Comparison of ENCODE assay signal across 10 mouse cellular contexts in genomic region chr7:145047771-145048480, GRCm38 (mm10).
A peak's percentile ranks its signal among the peaks of the same experiment; 100 is the strongest.
DNase-seq lines count a peak whose midpoint lies in the region; ATAC-seq and TF ChIP-seq lines count a peak whose summit lies in the region.
"Had no signal": no experiment of that assay in that cellular context is flagged by ENCODE, and none has a peak within 500 bp of the region (broad histone marks: within the 10 kb centered on the region; RNA-seq: fewer than 3 reads in every experiment).

No protein-coding gene starts in this region.

- H3K27me3 ChIP-seq in hindbrain, embryonic 10.5 days (ENCODE audit: insufficient read depth, poor library complexity, severe bottlenecking) = no peaks in the 10 kb centered on the region
- H3K27me3 ChIP-seq in hindbrain, postnatal 0 days (ENCODE audit: insufficient read depth, low read length) = no peaks in the 10 kb centered on the region
- H3K27me3 ChIP-seq in hindbrain, embryonic 16.5 days (replicated peaks; ENCODE audit: control insufficient read depth, insufficient read depth, low read length) = no peaks in the 10 kb centered on the region

- TF ChIP-seq CTCF in hindbrain, postnatal 0 days (IDR thresholded peaks at IDR 0.05; ENCODE audit: low read depth) = no peak

- H3K9ac ChIP-seq in hindbrain, postnatal 0 days (replicated peaks; ENCODE audit: low read length) = no peak overlapping the region
- no peak overlapping the region for H3K9ac ChIP-seq in hindbrain, embryonic 16.5 days (ENCODE audit: low read depth, low read length)

- H3K4me1 ChIP-seq in hindbrain, embryonic 10.5 days (replicated peaks) = peaks cover 13% of the 10 kb centered on the region
- H3K4me1 ChIP-seq in hindbrain, postnatal 0 days (ENCODE audit: insufficient read depth, low read length) = no peaks in the 10 kb centered on the region
- H3K4me1 ChIP-seq in hindbrain, embryonic 16.5 days (ENCODE audit: control insufficient read depth, insufficient read depth, low read depth, low read length) = no peaks in the 10 kb centered on the region

- no peaks in the 10 kb centered on the region for H3K36me3 ChIP-seq in hindbrain, embryonic 10.5 days
- no peaks in the 10 kb centered on the region for H3K36me3 ChIP-seq in hindbrain, postnatal 0 days (ENCODE audit: insufficient read depth, low read length)
- no peaks in the 10 kb centered on the region for H3K36me3 ChIP-seq in macrophage (ENCODE audit: inconsistent target)
- no peaks in the 10 kb centered on the region for H3K36me3 ChIP-seq in hindbrain, embryonic 16.5 days (ENCODE audit: control insufficient read depth, insufficient read depth, low read length)

- no peak for ATAC-seq in hindbrain, postnatal 0 days
- ATAC-seq in common myeloid progenitor, adult 5-6 weeks (replicated peaks; ENCODE audit: low read depth, poor library complexity, severe bottlenecking) = peak; percentile 55
- ATAC-seq in hindbrain, embryonic 16.5 days = no peak
- no peak for ATAC-seq in frontal cortex, adult (ENCODE audit: low TSS enrichment)

- no peaks in the 10 kb centered on the region for H3K79me2 ChIP-seq in macrophage (ENCODE audit: inconsistent target)

- peak overlapping the region; percentile 57 for H3K27ac ChIP-seq in hindbrain, embryonic 10.5 days
- no peak overlapping the region for H3K27ac ChIP-seq in hindbrain, postnatal 0 days
- H3K27ac ChIP-seq in macrophage = peak overlapping the region; percentile 84
- H3K27ac ChIP-seq in hindbrain, embryonic 16.5 days (ENCODE audit: low read depth, low read length) = no peak overlapping the region

- no peaks in the 10 kb centered on the region for H3K9me3 ChIP-seq in hindbrain, embryonic 10.5 days
- H3K9me3 ChIP-seq in hindbrain, postnatal 0 days (ENCODE audit: low read length) = no peaks in the 10 kb centered on the region
- no peaks in the 10 kb centered on the region for H3K9me3 ChIP-seq in hindbrain, embryonic 16.5 days (ENCODE audit: control insufficient read depth, low read length)

- 74% methylated on average over 7 of the region's 7 CpGs for WGBS in hindbrain, embryonic 10.5 days
- WGBS in hindbrain, postnatal 0 days = 73% methylated on average over 7 of the region's 7 CpGs
- 17% methylated on average over 7 of the region's 7 CpGs for WGBS in macrophage (ENCODE audit: missing documents)
- 71% methylated on average over 7 of the region's 7 CpGs for WGBS in hindbrain, embryonic 16.5 days

- no peak overlapping the region for H3K4me3 ChIP-seq in hindbrain, embryonic 10.5 days
- no peak overlapping the region for H3K4me3 ChIP-seq in hindbrain, postnatal 0 days (ENCODE audit: low read length)
- H3K4me3 ChIP-seq in macrophage (ENCODE audit: inconsistent target) = no peak overlapping the region
- no peak overlapping the region for H3K4me3 ChIP-seq in hindbrain, embryonic 16.5 days (ENCODE audit: low read length)
- H3K4me3 ChIP-seq: erythroblast, embryonic 14.5 days had no signal

- DNase-seq in hindbrain, embryonic 10.5 days (ENCODE audit: low spot score) = no peak
- DNase-seq in hindbrain, postnatal 0 days (ENCODE audit: low spot score) = no peak
- DNase-seq in heart, postnatal 4 days = peak; percentile 37
- no peak for DNase-seq in right cerebral cortex, adult 18-20 months
- DNase-seq: lung, postnatal 4 days had no signal

- H3K4me2 ChIP-seq in hindbrain, postnatal 0 days (ENCODE audit: low read depth, low read length) = no peak overlapping the region
- no peak overlapping the region for H3K4me2 ChIP-seq in hindbrain, embryonic 16.5 days (ENCODE audit: low read length)

Comparison
In these comparisons a context has a peak if more than half of its experiments do, and no peak if none do; other contexts are left out.
1. H3K27ac ChIP-seq: peak in hindbrain, embryonic 10.5 days (single experiment) and macrophage (single experiment); none in hindbrain, postnatal 0 days (single experiment) and hindbrain, embryonic 16.5 days (single experiment).